Mouse (Mus musculus): Measurements from ENCODE around the gene Trib2. TPM values are rescaled to one million over a fixed set of nuclear protein-coding genes. Genes with fewer than 3 reads are reported as not detected.

Gene Trib2
- polyA plus RNA-seq (2015; fragmentation: Nextera tagmentation; extraction: Ambion mirVana) = 44.9 and 48.3 TPM in 2 replicates

GRCm38 (mm10) chr12:15816740-15817178 is at the start of gene Trib2:
Gene Trib2, minus strand, starts transcription at chr12:15816922.
- WGBS = under 1% methylated on average over 50 of the region's 50 CpGs
- Histone ChIP-seq H3K9me3 (replicated peaks) (no peaks in the 10 kb centered on the region), H3K4me1 (replicated peaks) (peaks cover 9% of the 10 kb centered on the region), H3K27ac (peak within 1 kb of the TSS; percentile 99), H3K9ac (peak within 1 kb of the TSS; percentile 94), H3K27me3 (no peaks in the 10 kb centered on the region), H3K4me2 (peak within 1 kb of the TSS; percentile 86), H3K4me3 (peak within 1 kb of the TSS; percentile 82), H3K36me3 (no peaks in the 10 kb centered on the region)
- peak; percentile 94 for ATAC-seq (replicated peaks; ENCODE audit: insufficient number of reproducible peaks, insufficient read depth, low FRiP score, low read depth)

- no peaks in the 10 kb centered on the region for H3K27me3 ChIP-seq
- WGBS = 78% methylated on average over 4 of the region's 4 CpGs
- H3K4me1 ChIP-seq (replicated peaks) = no peaks in the 10 kb centered on the region
- H3K27ac ChIP-seq = no peak overlapping the region
- H3K36me3 ChIP-seq = no peaks in the 10 kb centered on the region
- H3K9me3 ChIP-seq (replicated peaks) = no peaks in the 10 kb centered on the region
- no peak overlapping the region for H3K9ac ChIP-seq
- H3K4me3 ChIP-seq = no peak overlapping the region
- no peak overlapping the region for H3K4me2 ChIP-seq
- no peak for ATAC-seq (replicated peaks; ENCODE audit: insufficient number of reproducible peaks, insufficient read depth, low FRiP score, low read depth)
These were observed 41.3 kb upstream of the Trib2 start for GRCm38 (mm10) chr12:15858005-15858404.

GRCm38 (mm10) chr12:15855891-15856290 is 39.2 kb upstream of the Trib2 start:
- Histone ChIP-seq H3K4me1 (replicated peaks) (peaks cover 4% of the 10 kb centered on the region), H3K9ac (no peak overlapping the region), H3K4me3 (no peak overlapping the region), H3K4me2 (no peak overlapping the region), H3K36me3 (no peaks in the 10 kb centered on the region), H3K27me3 (no peaks in the 10 kb centered on the region), H3K27ac (no peak overlapping the region), H3K9me3 (replicated peaks) (no peaks in the 10 kb centered on the region)
- ATAC-seq (replicated peaks; ENCODE audit: insufficient number of reproducible peaks, insufficient read depth, low FRiP score, low read depth) = no peak
- WGBS = 77% methylated on average over 5 of the region's 5 CpGs

DNA sequence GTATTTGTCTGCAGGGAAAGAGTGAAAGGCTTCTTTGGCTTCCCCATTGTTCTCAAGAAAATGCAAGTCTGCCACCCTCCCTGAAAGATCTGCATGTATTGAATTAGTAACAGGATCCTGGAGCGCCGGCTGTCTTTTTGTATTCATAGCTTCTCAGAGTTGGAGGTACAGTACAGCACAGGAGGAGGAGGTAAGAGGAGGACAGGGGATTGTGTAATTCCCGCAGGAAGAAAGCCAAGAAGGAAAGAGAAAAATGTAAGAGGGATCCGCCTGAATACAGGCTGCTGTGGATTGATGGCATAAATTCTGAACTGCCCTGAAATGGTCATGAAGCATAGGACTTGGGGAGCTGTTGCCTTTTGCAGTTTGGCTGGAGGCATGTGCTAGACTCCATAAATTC is 36.1 kb upstream of the Trib2 start:
- H3K27me3 ChIP-seq = no peaks in the 10 kb centered on the region
- H3K4me3 ChIP-seq = no peak overlapping the region
- WGBS = 59% methylated on average over 4 of the region's 4 CpGs
- no peak overlapping the region for H3K27ac ChIP-seq
- H3K36me3 ChIP-seq = no peaks in the 10 kb centered on the region
- H3K9ac ChIP-seq = no peak overlapping the region
- ATAC-seq (replicated peaks; ENCODE audit: insufficient number of reproducible peaks, insufficient read depth, low FRiP score, low read depth) = no peak
- no peak overlapping the region for H3K4me2 ChIP-seq
- H3K4me1 ChIP-seq (replicated peaks) = peaks cover 21% of the 10 kb centered on the region
- H3K9me3 ChIP-seq (replicated peaks) = no peaks in the 10 kb centered on the region

- no peaks in the 10 kb centered on the region for H3K27me3 ChIP-seq
- H3K9ac ChIP-seq = no peak overlapping the region
- 90% methylated on average over 4 of the region's 4 CpGs for WGBS
These were observed 35.3 kb upstream of the Trib2 start for GRCm38 (mm10) chr12:15852031-15852430.

GRCm38 (mm10) chr12:15850441-15850895 is 33.7 kb upstream of the Trib2 start:
- WGBS = 49% methylated on average over 8 of the region's 8 CpGs
- no peak overlapping the region for H3K9ac ChIP-seq
- H3K36me3 ChIP-seq = no peaks in the 10 kb centered on the region
- no peak overlapping the region for H3K4me3 ChIP-seq
- H3K27ac ChIP-seq = peak overlapping the region; percentile 83
- H3K4me1 ChIP-seq (replicated peaks) = peaks cover 21% of the 10 kb centered on the region
- no peaks in the 10 kb centered on the region for H3K9me3 ChIP-seq (replicated peaks)
- 0 out of 2 replicates have a peak overlapping the region, but pooled peaks have one; percentile 5 for H3K4me2 ChIP-seq
- peak; percentile 28; the same call in 1 of the 2 replicates for ATAC-seq (replicated peaks; ENCODE audit: insufficient number of reproducible peaks, insufficient read depth, low FRiP score, low read depth)
- no peaks in the 10 kb centered on the region for H3K27me3 ChIP-seq

More at GRCm38 (mm10) chr12:15852031-15852430, 35.3 kb upstream of the Trib2 start:
- H3K36me3 ChIP-seq = no peaks in the 10 kb centered on the region
- no peak overlapping the region for H3K4me2 ChIP-seq
- ATAC-seq (replicated peaks; ENCODE audit: insufficient number of reproducible peaks, insufficient read depth, low FRiP score, low read depth) = no peak
- no peak overlapping the region for H3K4me3 ChIP-seq
- H3K27ac ChIP-seq = no peak overlapping the region
- H3K4me1 ChIP-seq (replicated peaks) = peaks cover 21% of the 10 kb centered on the region
- H3K9me3 ChIP-seq (replicated peaks) = no peaks in the 10 kb centered on the region

- no peaks in the 10 kb centered on the region for H3K27me3 ChIP-seq
- no peak overlapping the region for H3K9ac ChIP-seq
These were observed 33.2 kb upstream of the Trib2 start for GRCm38 (mm10) chr12:15849861-15850294.

GRCm38 (mm10) chr12:15848391-15848790 is 31.7 kb upstream of the Trib2 start:
- no peak overlapping the region for H3K9ac ChIP-seq
- no peak for ATAC-seq (replicated peaks; ENCODE audit: insufficient number of reproducible peaks, insufficient read depth, low FRiP score, low read depth)
- H3K9me3 ChIP-seq (replicated peaks) = no peaks in the 10 kb centered on the region
- H3K4me2 ChIP-seq = no peak overlapping the region
- H3K4me3 ChIP-seq = no peak overlapping the region
- H3K36me3 ChIP-seq = no peaks in the 10 kb centered on the region
- H3K27ac ChIP-seq = no peak overlapping the region
- 69% methylated on average over 4 of the region's 4 CpGs for WGBS
- H3K27me3 ChIP-seq = no peaks in the 10 kb centered on the region
- H3K4me1 ChIP-seq (replicated peaks) = peaks cover 21% of the 10 kb centered on the region

More at GRCm38 (mm10) chr12:15849861-15850294, 33.2 kb upstream of the Trib2 start:
- peak overlapping the region; percentile 5; the same call in 1 of the 2 replicates for H3K4me2 ChIP-seq
- H3K4me3 ChIP-seq = no peak overlapping the region
- ATAC-seq (replicated peaks; ENCODE audit: insufficient number of reproducible peaks, insufficient read depth, low FRiP score, low read depth) = peak; percentile 90
- H3K27ac ChIP-seq = peak overlapping the region; percentile 83
- WGBS = 12% methylated on average over 3 of the region's 3 CpGs
- peaks cover 21% of the 10 kb centered on the region for H3K4me1 ChIP-seq (replicated peaks)
- H3K9me3 ChIP-seq (replicated peaks) = no peaks in the 10 kb centered on the region
- H3K36me3 ChIP-seq = no peaks in the 10 kb centered on the region

- 75% methylated on average over 3 of the region's 3 CpGs for WGBS
- no peaks in the 10 kb centered on the region for H3K27me3 ChIP-seq
- ATAC-seq (replicated peaks; ENCODE audit: insufficient number of reproducible peaks, insufficient read depth, low FRiP score, low read depth) = no peak
These were observed 28.0 kb upstream of the Trib2 start for GRCm38 (mm10) chr12:15844701-15845100.

GRCm38 (mm10) chr12:15840864-15841557 is 24.3 kb upstream of the Trib2 start:
- Histone ChIP-seq H3K27me3 (no peaks in the 10 kb centered on the region), H3K36me3 (no peaks in the 10 kb centered on the region), H3K27ac (no peak overlapping the region), H3K9me3 (replicated peaks) (no peaks in the 10 kb centered on the region), H3K9ac (no peak overlapping the region), H3K4me2 (no peak overlapping the region), H3K4me1 (replicated peaks) (no peaks in the 10 kb centered on the region), H3K4me3 (no peak overlapping the region)
- 90% methylated on average over 12 of the region's 12 CpGs for WGBS
- no peak for ATAC-seq (replicated peaks; ENCODE audit: insufficient number of reproducible peaks, insufficient read depth, low FRiP score, low read depth)

More at GRCm38 (mm10) chr12:15844701-15845100, 28.0 kb upstream of the Trib2 start:
- Histone ChIP-seq H3K4me2 (no peak overlapping the region), H3K9ac (no peak overlapping the region), H3K36me3 (no peaks in the 10 kb centered on the region), H3K9me3 (replicated peaks) (no peaks in the 10 kb centered on the region), H3K4me3 (no peak overlapping the region), H3K4me1 (replicated peaks) (peaks cover 8% of the 10 kb centered on the region), H3K27ac (no peak overlapping the region)

- Histone ChIP-seq H3K4me1 (replicated peaks) (no peaks in the 10 kb centered on the region), H3K9me3 (replicated peaks) (no peaks in the 10 kb centered on the region), H3K4me3 (no peak overlapping the region), H3K4me2 (no peak overlapping the region), H3K9ac (no peak overlapping the region), H3K27ac (no peak overlapping the region), H3K27me3 (no peaks in the 10 kb centered on the region), H3K36me3 (no peaks in the 10 kb centered on the region)
- ATAC-seq (replicated peaks; ENCODE audit: insufficient number of reproducible peaks, insufficient read depth, low FRiP score, low read depth) = no peak
- 82% methylated on average over 2 of the region's 2 CpGs for WGBS
These were observed 21.5 kb upstream of the Trib2 start for GRCm38 (mm10) chr12:15838201-15838600.

- 85% methylated on average over 4 of the region's 4 CpGs for WGBS
- ATAC-seq (replicated peaks; ENCODE audit: insufficient number of reproducible peaks, insufficient read depth, low FRiP score, low read depth) = no peak
- H3K4me1 ChIP-seq (replicated peaks) = no peaks in the 10 kb centered on the region
- H3K36me3 ChIP-seq = no peaks in the 10 kb centered on the region
- no peak overlapping the region for H3K27ac ChIP-seq
- no peak overlapping the region for H3K9ac ChIP-seq
- no peaks in the 10 kb centered on the region for H3K27me3 ChIP-seq
- H3K4me2 ChIP-seq = no peak overlapping the region
- no peaks in the 10 kb centered on the region for H3K9me3 ChIP-seq (replicated peaks)
- H3K4me3 ChIP-seq = no peak overlapping the region
These were observed 20.8 kb upstream of the Trib2 start for GRCm38 (mm10) chr12:15837566-15837965.
